Mouse (Mus musculus) retina, postnatal 7 days (tissue): ENCODE measurements around the gene Vmn1r84.

Experiments
- DNase-seq: peaks from one replicate; pipeline ENCODE4 v3.0.0-alpha.2; 2012; ENCODE audit warnings: low read depth, low spot score

Gene Vmn1r84

DNA sequence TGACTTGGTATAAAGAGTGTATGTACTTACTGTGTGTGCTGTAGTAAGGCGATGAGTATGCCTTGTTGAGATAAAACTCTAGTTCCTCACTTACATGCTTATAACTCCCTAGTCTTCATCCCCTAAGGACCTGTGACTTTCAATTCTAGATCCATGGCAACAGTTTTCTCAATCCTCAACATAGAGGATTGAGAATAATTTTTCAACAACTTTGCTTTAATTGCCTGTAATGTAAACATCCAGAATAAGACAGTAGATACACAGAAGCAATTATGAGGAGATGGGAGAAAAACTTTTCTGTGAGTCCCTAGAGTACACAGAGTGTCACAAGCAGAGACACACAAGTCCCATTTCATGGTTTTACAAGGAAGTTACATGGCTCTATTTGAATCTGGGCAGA, at the start of gene Vmn1r84:
TSS of gene Vmn1r84 (minus strand) at position 101 of the 400 bp plus-strand sequence.
- no peak for DNase-seq

DNA sequence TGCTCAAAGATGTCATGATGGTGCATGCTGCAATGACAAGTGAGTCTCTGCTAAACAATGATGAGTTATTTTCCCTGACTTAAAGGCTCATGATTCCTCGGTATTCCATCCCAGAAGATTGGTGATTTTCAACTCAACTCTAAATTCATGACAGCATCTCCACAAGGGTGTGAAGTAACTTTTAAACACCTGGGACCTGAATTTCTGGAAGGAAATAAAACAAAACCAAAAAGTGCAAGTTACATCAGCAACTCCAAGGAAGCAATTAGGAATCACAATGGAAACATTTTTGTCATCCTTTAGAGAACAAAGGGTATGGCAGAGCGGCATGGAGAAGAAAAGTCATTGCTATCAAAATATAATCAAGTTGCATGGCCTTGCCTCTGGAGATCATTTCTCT, 39.7 kb downstream of the Vmn1r84 start, which contains the start of gene Vmn1r83:
TSS of gene Vmn1r83 (minus strand) at position 101 of the 400 bp plus-strand sequence.
- DNase-seq: no peak
